21 mouse cellular contexts compared by ENCODE assay signal in genomic region chr8:95146846-95147245, GRCm38 (mm10).
"Had no signal": no experiment of that assay in that cellular context is flagged by ENCODE, and none has a peak within 500 bp of the region (broad histone marks: within the 10 kb centered on the region; RNA-seq: fewer than 3 reads in every experiment).

No protein-coding gene starts in this region.

- H3K27me3 ChIP-seq: limb, embryonic 12.5 days; limb, embryonic 15.5 days; neural tube, embryonic 13.5 days had no signal

- H3K4me2 ChIP-seq: limb, embryonic 12.5 days; limb, embryonic 15.5 days; liver, embryonic 11.5 days; liver, embryonic 15.5 days; lung, embryonic 14.5 days; midbrain, embryonic 13.5 days; neural tube, embryonic 13.5 days had no signal

- ATAC-seq: midbrain, embryonic 13.5 days; midbrain, embryonic 16.5 days had no signal

- H3K36me3 ChIP-seq: limb, embryonic 12.5 days; limb, embryonic 15.5 days; liver, embryonic 15.5 days; midbrain, embryonic 10.5 days; midbrain, embryonic 13.5 days; neural tube, embryonic 13.5 days had no signal

- H3K9ac ChIP-seq: limb, embryonic 12.5 days; limb, embryonic 15.5 days; liver, embryonic 15.5 days; lung, embryonic 14.5 days; midbrain, embryonic 13.5 days; neural tube, embryonic 13.5 days had no signal

- H3K27ac ChIP-seq: kidney, postnatal 0 days; layer of hippocampus, adult 2 months; limb, embryonic 12.5 days; limb, embryonic 15.5 days; liver, embryonic 15.5 days; midbrain, embryonic 10.5 days; midbrain, embryonic 13.5 days; neural tube, embryonic 13.5 days had no signal

- H3K4me3 ChIP-seq: layer of hippocampus, adult 2 months; limb, embryonic 12.5 days; limb, embryonic 15.5 days; liver, embryonic 15.5 days; megakaryocyte, embryonic 14.5 days; midbrain, embryonic 10.5 days; midbrain, embryonic 13.5 days; myocyte; neural tube, embryonic 13.5 days had no signal

- DNase-seq: kidney, postnatal 25 days; layer of hippocampus, adult 9-11 months; left cerebral cortex, postnatal 4 days; lung, embryonic 14.5 days; lung, postnatal 10 days; lung, postnatal 36 days; retina, postnatal 1 day; thymus, adult 18-20 months; thymus, postnatal 36 days had no signal

- H3K9me3 ChIP-seq: limb, embryonic 12.5 days; limb, embryonic 15.5 days; liver, embryonic 15.5 days; megakaryocyte, embryonic 14.5 days; midbrain, embryonic 10.5 days; midbrain, embryonic 13.5 days; neural tube, embryonic 13.5 days had no signal
